Mouse (Mus musculus) urinary bladder, postnatal 14 days (tissue): Measurements from ENCODE around the gene Kcnj3.
"Not testable (repeated sequence)": the region's sequence is repeated elsewhere in the genome, so short reads cannot be mapped to it uniquely, and the experiment has no call there.

Experiments
- DNase-seq: peaks from one replicate; pipeline ENCODE4 v3.0.0; 2021; ENCODE audit warnings: low spot score

Gene Kcnj3

DNA sequence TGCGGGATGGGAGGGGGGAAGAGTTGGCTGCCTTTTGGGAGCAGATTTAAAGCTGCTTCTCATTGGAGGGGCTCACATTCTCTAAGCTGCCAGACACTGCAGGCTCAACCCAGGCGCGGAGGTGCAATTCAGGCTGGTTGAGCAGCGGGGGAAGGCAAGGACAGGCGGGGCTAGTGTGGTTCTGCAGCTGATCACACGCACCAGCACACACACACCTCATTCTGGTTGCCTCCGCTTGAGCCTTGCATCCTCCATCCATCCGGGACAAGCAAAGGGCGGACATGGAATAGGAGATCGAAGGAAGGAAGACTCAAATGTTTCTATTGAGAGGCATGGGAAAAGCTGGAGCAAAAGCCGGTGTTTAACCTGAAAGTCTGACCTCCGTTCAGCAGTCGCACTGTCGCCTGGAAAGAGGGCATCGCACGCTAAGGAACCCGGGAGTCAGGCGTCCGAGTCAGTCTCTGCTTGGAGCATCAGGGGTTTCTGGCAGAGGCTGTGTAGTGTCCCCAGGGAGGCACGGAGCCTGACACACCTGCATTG lies at the start of gene Kcnj3:
TSS of gene Kcnj3 (plus strand) at position 250 of the 540 bp plus-strand sequence.
- DNase-seq = no peak

DNA sequence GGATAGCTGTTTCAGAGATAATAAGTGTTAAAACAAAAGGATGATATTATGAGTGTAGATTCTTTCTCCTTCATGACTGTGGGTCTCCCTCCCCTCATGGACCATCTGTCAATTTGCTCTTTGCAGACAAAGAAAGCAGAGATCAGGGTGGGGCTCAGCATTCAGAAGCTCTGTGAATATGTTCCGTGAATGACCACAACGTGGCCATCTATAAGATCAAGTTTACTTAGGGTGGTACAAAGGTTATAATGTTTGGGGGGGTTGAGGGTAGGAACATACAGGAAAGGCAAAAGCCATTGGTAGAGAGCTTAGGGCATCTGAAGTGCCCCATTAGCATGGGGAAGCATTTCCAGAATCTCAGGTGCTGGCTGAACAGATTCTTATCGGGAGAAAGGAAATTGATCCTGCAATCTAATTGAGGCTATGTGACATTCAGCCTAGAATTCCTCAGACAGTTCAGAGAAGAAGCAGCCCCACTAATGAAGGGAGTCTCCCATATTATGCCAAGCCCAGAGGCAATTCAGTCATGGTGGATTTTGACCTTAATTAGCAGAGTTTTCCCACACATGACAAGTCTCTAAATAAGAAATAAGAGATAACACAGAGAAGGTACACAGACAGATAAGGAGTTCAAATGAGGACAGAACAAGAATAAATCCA lies 45.3 kb upstream of the Kcnj3 start:
- no peak for DNase-seq

GRCm38 (mm10) chr2:55405307-55405706 lies 30.5 kb upstream of the Kcnj3 start:
- DNase-seq = no peak

DNA sequence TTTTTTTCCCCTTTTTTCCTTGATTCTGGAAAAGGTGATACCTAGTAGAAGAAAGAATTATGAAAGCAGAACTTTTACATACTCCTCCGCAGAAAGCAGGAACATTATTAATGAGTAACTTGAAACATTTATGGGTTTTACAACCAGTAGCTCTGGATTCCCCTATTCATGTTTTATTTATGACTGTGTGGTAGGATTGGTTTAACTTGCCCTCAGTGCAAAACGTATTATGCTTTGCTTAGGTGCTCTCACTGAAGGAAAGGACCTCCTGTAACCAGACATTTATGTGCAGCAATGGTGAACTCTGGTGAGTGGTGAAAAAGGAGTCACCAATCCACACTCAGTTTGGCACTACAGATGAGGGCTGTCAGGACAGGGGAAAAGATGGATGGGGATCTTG lies 8.1 kb upstream of the Kcnj3 start:
- DNase-seq = no peak

GRCm38 (mm10) chr2:55432104-55432503 lies 3.7 kb upstream of the Kcnj3 start:
- DNase-seq = no peak

- no peak for DNase-seq
These were observed 664 bp downstream of the Kcnj3 start for GRCm38 (mm10) chr2:55436261-55437006.

DNA sequence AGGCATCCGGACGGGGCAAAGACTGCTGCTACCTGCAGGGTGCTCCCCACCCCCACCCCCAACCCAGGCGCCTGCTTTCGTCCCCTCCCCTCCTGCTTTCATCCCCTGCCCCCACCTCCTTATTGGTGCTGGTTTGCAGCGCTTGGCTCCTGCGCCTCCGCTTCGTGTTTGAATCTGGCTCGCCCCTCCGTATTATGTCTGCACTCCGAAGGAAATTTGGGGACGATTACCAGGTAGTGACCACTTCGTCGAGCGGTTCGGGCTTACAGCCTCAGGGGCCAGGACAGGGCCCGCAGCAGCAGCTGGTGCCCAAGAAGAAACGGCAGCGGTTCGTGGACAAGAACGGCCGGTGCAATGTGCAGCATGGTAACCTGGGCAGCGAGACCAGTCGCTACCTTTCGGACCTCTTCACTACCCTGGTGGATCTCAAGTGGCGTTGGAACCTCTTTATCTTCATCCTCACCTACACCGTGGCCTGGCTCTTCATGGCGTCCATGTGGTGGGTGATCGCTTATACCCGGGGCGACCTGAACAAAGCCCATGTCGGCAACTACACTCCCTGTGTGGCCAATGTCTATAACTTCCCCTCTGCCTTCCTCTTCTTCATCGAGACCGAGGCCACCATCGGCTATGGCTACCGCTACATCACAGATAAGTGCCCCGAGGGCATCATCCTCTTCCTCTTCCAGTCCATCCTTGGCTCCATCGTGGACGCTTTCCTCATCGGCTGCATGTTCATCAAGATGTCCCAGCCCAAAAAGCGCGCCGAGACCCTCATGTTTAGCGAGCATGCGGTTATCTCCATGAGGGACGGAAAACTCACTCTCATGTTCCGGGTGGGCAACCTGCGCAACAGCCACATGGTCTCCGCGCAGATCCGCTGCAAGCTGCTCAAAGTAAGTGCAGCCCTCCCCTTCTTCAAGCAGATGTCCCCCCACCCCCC lies 1.5 kb downstream of the Kcnj3 start:
- no peak for DNase-seq

DNA sequence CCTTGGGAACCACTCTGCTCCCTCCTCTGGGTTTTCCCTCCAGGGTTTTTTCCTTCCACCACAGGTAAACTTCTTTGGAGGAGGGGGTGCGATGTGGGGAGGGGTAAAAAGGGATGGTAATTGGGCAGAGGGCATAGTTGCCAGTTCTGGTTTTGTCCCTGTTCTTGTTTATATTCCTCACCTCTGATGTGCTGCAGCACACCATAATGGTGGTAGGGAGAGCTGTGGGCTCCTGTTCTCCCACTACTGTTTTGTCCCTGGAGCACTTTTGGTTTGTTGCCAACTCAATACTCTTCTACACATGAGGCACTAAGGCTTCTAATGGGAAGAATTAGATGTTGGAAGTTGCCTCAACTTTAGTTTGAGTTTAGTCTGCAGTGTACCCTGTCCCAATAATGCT lies 2.2 kb downstream of the Kcnj3 start:
- no peak for DNase-seq

GRCm38 (mm10) chr2:55439211-55439610 lies 3.4 kb downstream of the Kcnj3 start:
- no peak for DNase-seq

DNA sequence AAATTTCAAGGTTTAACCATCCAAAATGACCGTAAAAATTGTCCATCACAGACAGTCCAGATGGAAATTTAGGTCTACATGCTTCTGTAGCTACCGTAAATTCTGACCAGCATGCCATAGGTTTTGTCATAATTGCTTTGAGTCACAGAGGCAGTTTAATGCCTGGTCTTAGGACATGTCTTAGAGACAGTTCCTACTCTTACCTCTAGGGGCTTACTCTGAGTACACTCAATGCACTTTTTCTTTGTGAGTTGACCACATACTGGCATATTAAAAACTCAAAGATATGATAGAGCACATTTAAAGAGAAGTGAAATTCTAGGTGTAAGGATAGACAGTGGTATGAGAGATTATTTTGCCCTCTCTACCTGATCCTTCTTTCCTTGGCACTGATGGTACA lies 6.2 kb downstream of the Kcnj3 start:
- DNase-seq = no peak

GRCm38 (mm10) chr2:55447298-55447697 lies 11.5 kb downstream of the Kcnj3 start:
- no peak for DNase-seq

- no peak for DNase-seq
These were observed 15.0 kb downstream of the Kcnj3 start for GRCm38 (mm10) chr2:55450774-55451173.

GRCm38 (mm10) chr2:55459195-55459594 lies 23.4 kb downstream of the Kcnj3 start:
- DNase-seq = no peak

GRCm38 (mm10) chr2:55469141-55469540 lies 33.4 kb downstream of the Kcnj3 start:
- no peak for DNase-seq

DNA sequence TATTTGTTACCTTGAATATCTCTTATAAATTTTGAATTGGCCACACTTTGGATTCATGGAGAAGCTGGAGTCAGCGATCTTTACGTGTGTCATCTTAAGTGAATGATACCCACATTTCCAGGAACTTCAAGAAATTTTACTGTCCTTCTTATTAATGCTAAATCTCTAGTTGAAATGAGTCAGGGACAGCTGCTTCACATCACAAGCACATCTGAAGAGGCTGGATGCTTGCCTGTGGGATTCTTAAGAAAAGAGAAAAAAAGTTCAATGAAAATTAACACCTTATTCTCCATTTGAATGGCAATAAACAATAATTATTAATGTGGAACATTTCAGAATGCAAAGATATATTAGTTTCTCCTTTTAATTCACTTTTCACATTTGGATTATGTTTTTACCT lies 34.2 kb downstream of the Kcnj3 start:
- no peak for DNase-seq

- DNase-seq = no peak
These were observed 43.7 kb downstream of the Kcnj3 start for GRCm38 (mm10) chr2:55479511-55479910.

DNA sequence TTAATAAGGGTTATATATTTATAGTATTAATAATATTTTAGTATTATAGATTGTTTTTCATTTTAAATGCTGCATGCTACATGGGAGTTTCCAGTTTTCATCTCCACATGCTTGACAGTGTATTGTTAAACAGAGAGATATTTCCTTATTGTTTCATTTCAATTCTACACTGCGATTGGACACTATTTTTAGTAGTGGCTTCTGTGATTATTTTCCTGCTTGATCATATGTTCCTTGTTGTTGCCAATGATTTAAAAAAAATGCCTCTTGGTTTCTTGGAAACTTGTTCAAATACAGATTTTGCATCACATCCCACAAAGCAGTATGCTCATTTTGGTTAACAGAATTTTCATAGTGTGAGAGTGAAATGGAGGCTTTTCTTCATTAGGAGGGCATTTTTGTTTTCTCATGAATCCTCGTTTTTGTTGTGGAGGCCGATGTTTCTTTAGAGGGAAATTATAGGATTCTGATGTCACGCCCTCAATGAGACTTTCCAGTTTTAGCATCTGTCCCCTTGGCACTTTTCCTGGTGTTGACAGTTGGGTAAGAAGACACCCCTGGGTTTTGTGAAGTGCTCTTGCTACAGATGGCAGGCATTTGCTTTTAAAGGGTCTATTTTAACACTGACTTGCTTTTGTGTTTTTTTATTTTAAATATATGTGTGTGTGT lies 44.3 kb downstream of the Kcnj3 start:
- DNase-seq = no peak

DNA sequence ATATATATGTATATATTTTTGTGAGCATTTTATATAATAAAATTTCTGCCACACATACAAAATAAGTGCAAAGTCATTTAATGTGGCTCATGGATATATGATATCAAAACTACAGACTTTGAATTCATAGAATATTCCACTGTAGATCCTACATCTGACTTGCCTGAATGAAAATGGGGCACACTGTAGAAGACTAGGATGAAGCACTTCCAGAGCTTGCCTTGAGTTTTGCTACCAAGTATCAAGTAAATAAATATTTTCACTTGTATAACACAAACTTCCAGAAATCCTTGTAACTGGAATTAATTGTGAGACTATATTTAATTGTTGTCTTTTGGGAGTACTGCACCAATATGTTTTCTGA lies 44.8 kb downstream of the Kcnj3 start:
- DNase-seq = no peak

GRCm38 (mm10) chr2:55485500-55486129 lies 49.8 kb downstream of the Kcnj3 start:
- DNase-seq = not testable (repeated sequence)

DNA sequence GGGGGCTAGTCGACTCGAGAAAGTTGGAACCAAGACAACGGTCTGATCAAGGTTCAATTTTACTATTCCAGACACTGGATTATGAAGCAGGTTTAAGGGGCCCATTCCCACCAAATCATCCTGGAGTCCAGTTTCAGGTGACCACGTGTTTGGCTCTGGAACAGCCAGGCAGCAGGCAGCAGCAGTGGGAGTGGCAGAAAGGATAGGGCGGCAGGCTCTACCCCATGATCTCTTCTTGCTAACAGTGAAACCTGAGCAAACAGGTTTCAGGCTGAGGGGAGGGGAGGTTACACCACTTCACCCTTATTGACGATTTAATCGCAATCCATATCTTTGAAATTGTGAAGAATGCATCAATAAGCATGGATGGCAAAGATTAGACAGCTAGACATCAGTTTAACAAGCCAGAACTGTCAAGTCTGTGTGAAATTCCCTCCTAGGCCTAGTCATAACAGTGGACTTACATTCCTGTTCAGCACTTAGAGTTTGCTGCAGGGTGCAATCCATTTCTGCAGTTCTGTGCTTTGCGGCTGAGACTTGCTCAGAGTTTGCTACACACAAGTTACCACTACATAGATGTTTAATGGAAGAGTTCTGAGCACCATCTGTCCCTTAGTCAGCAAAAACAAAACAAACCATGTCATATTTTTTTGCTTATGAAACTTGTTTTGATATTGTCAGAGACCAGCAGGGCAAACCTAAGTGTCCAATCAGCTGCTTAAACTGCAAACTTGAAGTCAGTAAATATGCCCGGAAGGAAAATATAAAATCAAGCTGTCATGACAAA lies 67.8 kb downstream of the Kcnj3 start:
- no peak for DNase-seq

- DNase-seq = no peak
These were observed 69.9 kb downstream of the Kcnj3 start for GRCm38 (mm10) chr2:55505712-55506111.
